Mouse (Mus musculus) bone marrow, adult 2 months (tissue): Measurements from ENCODE around the gene Nkx2-5.

ENCODE experiments used
- CTCF ChIP-seq: fragments of 200-500 bp; IDR thresholded peaks from 2 replicates; pipeline ENCODE4 v1.5.1; 2011; ENCODE audit warnings: low read length, control low read depth; ENCODE audit not compliant: control insufficient read depth, insufficient read depth
- POLR2A ChIP-seq: fragments of 200-500 bp; IDR thresholded peaks from 2 replicates; pipeline ENCODE4 v1.6.1; 2011; ENCODE audit warnings: low read depth, mild to moderate bottlenecking, control low read depth, low read length, borderline replicate concordance; ENCODE audit not compliant: control insufficient read depth

DNA sequence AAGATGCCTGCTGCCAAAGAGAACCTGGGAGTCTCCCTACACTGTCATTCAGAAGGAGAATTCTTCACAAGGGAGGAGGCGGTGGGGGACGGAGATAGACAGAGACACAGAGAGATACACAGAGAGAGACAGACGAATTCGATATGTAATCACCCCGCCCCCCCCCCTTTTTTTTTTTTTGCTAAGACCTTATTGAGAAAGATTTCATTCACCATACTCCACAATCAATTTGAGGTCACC is at the start of gene Nkx2-5:
- TF ChIP-seq POLR2A: no peak
- TF ChIP-seq CTCF: no peak
